Mouse (Mus musculus) cerebellum, adult 2 months (tissue): ENCODE results near the gene Acad9.

Experiments
- CTCF ChIP-seq: fragments of 200-500 bp; IDR thresholded peaks from 2 replicates; pipeline ENCODE4 v1.5.1; 2011; ENCODE audit warnings: low read depth, mild to moderate bottlenecking, control low read depth, low read length, moderate library complexity, borderline replicate concordance; ENCODE audit not compliant: insufficient read depth
- POLR2A ChIP-seq: fragments of 200-500 bp; IDR thresholded peaks from 2 replicates; pipeline ENCODE4 v1.6.1; 2011; ENCODE audit warnings: low read length, control low read depth, borderline replicate concordance; ENCODE audit not compliant: insufficient read depth

DNA sequence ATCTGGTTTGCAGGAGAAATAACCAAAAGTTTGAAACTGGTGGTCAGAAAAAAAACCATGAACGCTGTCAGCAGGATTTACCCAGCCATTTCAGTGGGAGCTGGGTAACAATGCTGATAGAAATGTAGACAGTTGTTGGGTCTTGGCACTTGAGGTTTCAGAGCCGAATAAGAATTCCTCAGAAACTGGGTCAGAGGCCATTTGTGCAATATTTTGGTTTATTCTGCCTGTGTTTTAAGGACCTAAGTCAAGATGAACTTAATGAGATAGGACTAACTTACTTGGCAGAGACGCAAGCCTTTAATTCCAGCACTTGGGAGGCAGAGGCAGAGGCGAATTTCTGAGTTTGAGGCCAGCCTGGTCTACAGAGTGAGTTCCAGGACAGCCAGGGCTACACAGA is 20.7 kb upstream of the Acad9 start:
- no peak for TF ChIP-seq CTCF
- no peak for TF ChIP-seq POLR2A
